ENCODE assay signal across 10 mouse cellular contexts in the genomic region with DNA sequence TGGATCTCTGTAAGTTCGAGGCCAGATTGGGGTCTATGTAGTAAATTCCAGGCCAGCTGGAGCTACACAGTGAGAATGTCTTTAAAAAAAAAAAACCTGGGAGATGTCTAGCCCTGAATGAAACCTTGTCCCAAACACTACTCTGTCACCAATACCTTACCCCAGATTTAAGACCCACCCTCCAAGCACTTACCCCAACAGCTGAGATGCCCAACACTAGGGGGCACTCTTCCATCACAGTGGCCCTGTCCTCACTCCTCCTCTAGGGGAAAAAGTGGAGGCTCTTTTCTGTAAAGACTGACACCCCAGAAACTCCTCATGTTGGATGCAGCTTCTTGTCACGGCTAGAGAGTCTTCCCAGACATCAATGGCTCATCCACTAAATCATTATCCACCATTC. TPM values are rescaled to one million over a fixed set of nuclear protein-coding genes. Genes with fewer than 3 reads are reported as not detected.
A peak's percentile ranks its signal among the peaks of the same experiment; 100 is the strongest.
DNase-seq lines count a peak whose midpoint lies in the region; ATAC-seq lines count a peak whose summit lies in the region.
"Had no signal": no experiment of that assay in that cellular context is flagged by ENCODE, and none has a peak within 500 bp of the region (broad histone marks: within the 10 kb centered on the region; RNA-seq: fewer than 3 reads in every experiment).

No protein-coding gene starts in this region.

- no peaks in the 10 kb centered on the region for H3K9me3 ChIP-seq in embryonic facial prominence, embryonic 11.5 days (replicated peaks; ENCODE audit: control insufficient read depth, low read length)
- H3K9me3 ChIP-seq: heart, embryonic 13.5 days had no signal

- no peak overlapping the region for H3K9ac ChIP-seq in embryonic facial prominence, embryonic 11.5 days (replicated peaks; ENCODE audit: low read length)
- H3K9ac ChIP-seq: heart, embryonic 13.5 days had no signal

- peaks cover 7% of the 10 kb centered on the region for H3K4me1 ChIP-seq in embryonic facial prominence, embryonic 11.5 days (ENCODE audit: control insufficient read depth, insufficient read depth, low read length)

- WGBS in embryonic facial prominence, embryonic 11.5 days: 49% methylated on average over 2 of the region's 2 CpGs

- no peak overlapping the region for H3K27ac ChIP-seq in embryonic facial prominence, embryonic 11.5 days (replicated peaks; ENCODE audit: low read depth, low read length)
- H3K27ac ChIP-seq: macrophage had no signal

- no peak overlapping the region for H3K4me3 ChIP-seq in embryonic facial prominence, embryonic 11.5 days (ENCODE audit: low read depth, low read length)
- H3K4me3 ChIP-seq: heart, embryonic 13.5 days had no signal

- peak; percentile 49 for DNase-seq in CD4-positive, CD25-positive, alpha-beta regulatory T cell, adult 2 months (ENCODE audit: low read depth, low spot score)
- peak; percentile 49 to 67 for DNase-seq in layer of hippocampus, postnatal 10 days (ENCODE audit: low spot score in 2 of 2)
- DNase-seq in layer of hippocampus, adult 9-10 months (ENCODE audit: low spot score): no peak
- DNase-seq in NIH3T3 (ENCODE audit: low read depth): peak; percentile 53
- peak; percentile 59 for DNase-seq in embryonic facial prominence, embryonic 11.5 days (ENCODE audit: low spot score)
- DNase-seq in natural killer cell, adult 2 months (ENCODE audit: low spot score in 2 of 2): no peak

- H3K36me3 ChIP-seq in embryonic facial prominence, embryonic 11.5 days (replicated peaks; ENCODE audit: control insufficient read depth, insufficient read depth, low read depth, low read length): no peaks in the 10 kb centered on the region
- H3K36me3 ChIP-seq: heart, embryonic 13.5 days had no signal

- no peaks in the 10 kb centered on the region for H3K27me3 ChIP-seq in embryonic facial prominence, embryonic 11.5 days (ENCODE audit: control insufficient read depth, insufficient read depth, low read length)
- H3K27me3 ChIP-seq: heart, embryonic 13.5 days had no signal

- no peak overlapping the region for H3K4me2 ChIP-seq in embryonic facial prominence, embryonic 11.5 days (ENCODE audit: low read depth, low read length)

- ATAC-seq in CD4-positive, CD25-positive, alpha-beta regulatory T cell, adult 4 months: no peak
- no peak for ATAC-seq in embryonic facial prominence, embryonic 11.5 days (replicated peaks; ENCODE audit: insufficient number of reproducible peaks, low FRiP score, low TSS enrichment, low read depth)
- peak; percentile 45; the same call in 1 of the 2 replicates for ATAC-seq in megakaryocyte-erythroid progenitor cell, adult 5-6 weeks (replicated peaks; ENCODE audit: low FRiP score, low TSS enrichment, poor library complexity, severe bottlenecking)

RNA-seq across cellular contexts. Expression of a gene that starts 2.7 kb away (rescaled TPM):
- not detected for polyA plus RNA-seq in CD4-positive, CD25-positive, alpha-beta regulatory T cell, adult 4 months (2017; shearing (Covaris generic))
- 10 to 100 TPM; 18.3 to 20.7 TPM for total RNA-seq in layer of hippocampus, postnatal 10 days (2021)
- polyA plus RNA-seq in embryonic facial prominence, embryonic 11.5 days (2014; fragmentation: Nextera tagmentation; extraction: Ambion mirVana): 36.0 and 39.0 TPM in 2 replicates
- total RNA-seq in megakaryocyte-erythroid progenitor cell, adult 5-6 weeks (2014; fragmentation: Nextera tagmentation): not detected in 2 replicates
- total RNA-seq in megakaryocyte-erythroid progenitor cell, adult 5-6 weeks (2017): not detected in 2 replicates

Comparison
In these comparisons a context has a peak if more than half of its experiments do, and no peak if none do; other contexts are left out.
1. DNase-seq: peak in CD4-positive, CD25-positive, alpha-beta regulatory T cell, adult 2 months (single experiment), layer of hippocampus, postnatal 10 days (2 of 2), NIH3T3 (single experiment) and embryonic facial prominence, embryonic 11.5 days (single experiment); none in layer of hippocampus, adult 9-10 months (single experiment) and natural killer cell, adult 2 months (0 of 2).
2. RNA of a gene that starts 2.7 kb away (total RNA-seq): 18.3 to 20.7 TPM in layer of hippocampus, postnatal 10 days; not detected in megakaryocyte-erythroid progenitor cell, adult 5-6 weeks; every median in the first group is over 10 times any median in the second.